Mouse (Mus musculus): ENCODE results near the gene Fam126a. TPM values are rescaled to one million over a fixed set of nuclear protein-coding genes. Genes with fewer than 3 reads are reported as not detected.

The Fam126a gene
- total and polyA plus RNA-seq, 2 experiments from 2014 or later = 25.4 to 43.3 TPM

- DNase-seq = peak; percentile 34
These were observed 428 bp downstream of the Fam126a start for GRCm38 (mm10) chr5:24029946-24030578.

GRCm38 (mm10) chr5:24029331-24029771 is 1.1 kb downstream of the Fam126a start:
- Histone ChIP-seq H3K36me3 (ENCODE audit: insufficient read depth) (no peaks in the 10 kb centered on the region), H3K9ac (peak overlapping the region; percentile 77), H3K4me1 (ENCODE audit: insufficient read depth) (peaks cover 7% of the 10 kb centered on the region; the same call in 1 of the 2 replicates), H3K27ac (ENCODE audit: low read depth, low read length) (peak overlapping the region; percentile 75; the same call in 1 of the 2 replicates), H3K27me3 (ENCODE audit: insufficient read depth, low read length) (no peaks in the 10 kb centered on the region), H3K9me3 (ENCODE audit: low read length) (no peaks in the 10 kb centered on the region), H3K4me3 (ENCODE audit: low read depth, low read length) (peak overlapping the region; percentile 80), H3K4me2 (ENCODE audit: low read depth) (peak overlapping the region; percentile 85)
- 1% methylated on average over 11 of the region's 11 CpGs for whole genome bisulfite sequencing
- peak; percentile 72 for TF ChIP-seq CTCF (IDR thresholded peaks at IDR 0.05; ENCODE audit: low read depth)
- ATAC-seq (peak; percentile 42; the same call in 1 of the 2 replicates), DNase-seq (peak; percentile 67)

More at GRCm38 (mm10) chr5:24029946-24030578, 428 bp downstream of the Fam126a start:
- H3K9ac ChIP-seq = peak overlapping the region; percentile 77
- H3K27me3 ChIP-seq (ENCODE audit: insufficient read depth, low read length) = no peaks in the 10 kb centered on the region
- 4% methylated on average over 56 of the region's 73 CpGs for WGBS
- peak overlapping the region; percentile 80 for H3K4me3 ChIP-seq (ENCODE audit: low read depth, low read length)
- H3K36me3 ChIP-seq (ENCODE audit: insufficient read depth) = no peaks in the 10 kb centered on the region
- H3K4me2 ChIP-seq (ENCODE audit: low read depth) = peak overlapping the region; percentile 85
- peaks cover 7% of the 10 kb centered on the region; the same call in 1 of the 2 replicates for H3K4me1 ChIP-seq (ENCODE audit: insufficient read depth)
- TF ChIP-seq CTCF (IDR thresholded peaks at IDR 0.05; ENCODE audit: low read depth) = no peak; the same call in 1 of the 2 replicates
- H3K27ac ChIP-seq (ENCODE audit: low read depth, low read length) = peak overlapping the region; percentile 75
- no peaks in the 10 kb centered on the region for H3K9me3 ChIP-seq (ENCODE audit: low read length)
- peak; percentile 59 for ATAC-seq

GRCm38 (mm10) chr5:24024957-24025356 is 5.5 kb downstream of the Fam126a start:
- TF ChIP-seq CTCF (IDR thresholded peaks at IDR 0.05; ENCODE audit: low read depth) = no peak
- Histone ChIP-seq H3K9ac (no peak overlapping the region), H3K4me3 (ENCODE audit: low read depth, low read length) (no peak overlapping the region), H3K27ac (ENCODE audit: low read depth, low read length) (no peak overlapping the region), H3K27me3 (ENCODE audit: insufficient read depth, low read length) (no peaks in the 10 kb centered on the region), H3K4me1 (ENCODE audit: insufficient read depth) (peaks cover 20% of the 10 kb centered on the region; the same call in 1 of the 2 replicates), H3K4me2 (ENCODE audit: low read depth) (no peak overlapping the region), H3K9me3 (ENCODE audit: low read length) (no peaks in the 10 kb centered on the region), H3K36me3 (ENCODE audit: insufficient read depth) (no peaks in the 10 kb centered on the region)
- DNase-seq = no peak
- no peak for ATAC-seq
- 87% methylated on average over 3 of the region's 3 CpGs for WGBS

GRCm38 (mm10) chr5:24023226-24023625 is 7.3 kb downstream of the Fam126a start:
- peaks cover 27% of the 10 kb centered on the region for H3K4me1 ChIP-seq (ENCODE audit: insufficient read depth)
- DNase-seq (no peak), ATAC-seq (no peak)
- no peak overlapping the region for H3K4me2 ChIP-seq (ENCODE audit: low read depth)
- no peak overlapping the region for H3K9ac ChIP-seq
- H3K27me3 ChIP-seq (ENCODE audit: insufficient read depth, low read length) = no peaks in the 10 kb centered on the region
- no peak overlapping the region for H3K27ac ChIP-seq (ENCODE audit: low read depth, low read length)
- no peaks in the 10 kb centered on the region for H3K36me3 ChIP-seq (ENCODE audit: insufficient read depth)
- no peak for TF ChIP-seq CTCF (IDR thresholded peaks at IDR 0.05; ENCODE audit: low read depth)
- 100% methylated on average over 2 of the region's 2 CpGs for WGBS
- H3K9me3 ChIP-seq (ENCODE audit: low read length) = no peaks in the 10 kb centered on the region
- H3K4me3 ChIP-seq (ENCODE audit: low read depth, low read length) = no peak overlapping the region

GRCm38 (mm10) chr5:24021683-24022082 is 8.8 kb downstream of the Fam126a start:
- no peak for ATAC-seq
- Histone ChIP-seq H3K4me1 (ENCODE audit: insufficient read depth) (peaks cover 21% of the 10 kb centered on the region), H3K27me3 (ENCODE audit: insufficient read depth, low read length) (no peaks in the 10 kb centered on the region), H3K9me3 (ENCODE audit: low read length) (no peaks in the 10 kb centered on the region), H3K4me2 (ENCODE audit: low read depth) (no peak overlapping the region), H3K36me3 (ENCODE audit: insufficient read depth) (no peaks in the 10 kb centered on the region), H3K9ac (no peak overlapping the region), H3K4me3 (ENCODE audit: low read depth, low read length) (no peak overlapping the region), H3K27ac (ENCODE audit: low read depth, low read length) (no peak overlapping the region)
- TF ChIP-seq CTCF (IDR thresholded peaks at IDR 0.05; ENCODE audit: low read depth) = no peak
- 31% methylated on average over 5 of the region's 5 CpGs for WGBS
- DNase-seq = no peak

- Histone ChIP-seq H3K27me3 (ENCODE audit: insufficient read depth, low read length) (no peaks in the 10 kb centered on the region), H3K9ac (no peak overlapping the region), H3K9me3 (ENCODE audit: low read length) (no peaks in the 10 kb centered on the region), H3K4me2 (ENCODE audit: low read depth) (no peak overlapping the region), H3K4me3 (ENCODE audit: low read depth, low read length) (no peak overlapping the region), H3K27ac (ENCODE audit: low read depth, low read length) (peak overlapping the region; percentile 78), H3K36me3 (ENCODE audit: insufficient read depth) (no peaks in the 10 kb centered on the region), H3K4me1 (ENCODE audit: insufficient read depth) (peaks cover 21% of the 10 kb centered on the region)
- no peak for TF ChIP-seq CTCF (IDR thresholded peaks at IDR 0.05; ENCODE audit: low read depth)
- peak; percentile 27; the same call in 1 of the 2 replicates for ATAC-seq
- 38% methylated on average over 4 of the region's 4 CpGs for WGBS
- DNase-seq = peak; percentile 60
These were observed 10.1 kb downstream of the Fam126a start for GRCm38 (mm10) chr5:24020380-24020779.

Data from forebrain, postnatal 0 days (tissue).